Mouse (Mus musculus) ES-E14 (cell line): ENCODE data around the gene Tfpi. TPM values are rescaled to one million over a fixed set of nuclear protein-coding genes. Genes with fewer than 3 reads are reported as not detected.

Experiments
- DNase-seq: peaks from one replicate; pipeline ENCODE4 v3.0.0-alpha.2; 2013; ENCODE audit warnings: low read depth, low spot score
- H3K27ac ChIP-seq: 2 replicates; pipeline ENCODE4 v1.5.1; 2012; ENCODE audit warnings: low read depth, mild to moderate bottlenecking, low read length, moderate library complexity, mixed read lengths; ENCODE audit not compliant: poor library complexity, insufficient read depth, severe bottlenecking
- H3K36me3 ChIP-seq: 2 replicates; pipeline ENCODE4 v1.6.1; 2012; ENCODE audit warnings: mild to moderate bottlenecking, low read length, moderate library complexity, mixed read lengths; ENCODE audit not compliant: control insufficient read depth, poor library complexity, insufficient read depth, severe bottlenecking
- H3K4me1 ChIP-seq, 2 experiments: fragments of 150-350 bp in 1 of 2; sonication (generic) in 1 of 2; 2 replicates each; pipeline ENCODE4 v1.6.1; 2012; ENCODE audit warnings: low read length in 2 of 2, mild to moderate bottlenecking in 1 of 2, mixed read lengths in 1 of 2; ENCODE audit not compliant: control insufficient read depth in 2 of 2, insufficient read depth in 2 of 2, poor library complexity in 1 of 2
- H3K4me3 ChIP-seq, 2 experiments: fragments of 150-350 bp in 1 of 2; sonication (generic) in 1 of 2; 2 replicates each; pipeline ENCODE4 v1.5.1; 2012; ENCODE audit warnings: low read length in 2 of 2, low read depth in 1 of 2, mild to moderate bottlenecking in 1 of 2, mixed read lengths in 1 of 2; ENCODE audit not compliant: insufficient read depth in 1 of 2, poor library complexity in 1 of 2, severe bottlenecking in 1 of 2
- H3K9ac ChIP-seq: 2 replicates; pipeline ENCODE4 v1.6.1; 2012; ENCODE audit warnings: low read depth, mild to moderate bottlenecking, low read length, mixed read lengths; ENCODE audit not compliant: poor library complexity, insufficient read depth, severe bottlenecking
- H3K9me3 ChIP-seq: fragments of 150-350 bp; sonication (generic); 2 replicates; pipeline ENCODE4 v1.6.1; 2012; ENCODE audit warnings: low read depth, mild to moderate bottlenecking, low read length; ENCODE audit not compliant: control insufficient read depth, insufficient read depth
- CHD2 ChIP-seq: IDR thresholded peaks from 2 replicates; pipeline ENCODE4 v1.6.1; 2014; ENCODE audit warnings: mild to moderate bottlenecking, low read depth, low read length, inconsistent platforms
- HCFC1 ChIP-seq: IDR thresholded peaks from 2 replicates; pipeline ENCODE4 v1.6.1; 2012; ENCODE audit warnings: low read length, inconsistent platforms, borderline replicate concordance; ENCODE audit not compliant: insufficient read depth
- MAFK ChIP-seq: IDR thresholded peaks from 2 replicates; pipeline ENCODE4 v1.6.1; 2014; ENCODE audit warnings: mild to moderate bottlenecking, low read depth, low read length, inconsistent platforms; ENCODE audit not compliant: insufficient read depth
- ZC3H11A ChIP-seq: IDR thresholded peaks from 2 replicates; pipeline ENCODE4 v1.6.1; 2012; ENCODE audit warnings: low read depth, mild to moderate bottlenecking, inconsistent platforms, low read length, borderline replicate concordance
- ZNF384 ChIP-seq: IDR thresholded peaks from 2 replicates; pipeline ENCODE4 v1.6.1; 2012; ENCODE audit warnings: low read depth, low read length, inconsistent platforms
- in situ Hi-C, 2 experiments: fragments of 600-800 bp; cut with MboI; formaldehyde crosslinking; loops; one replicate each; pipeline ENCODE4 v1.15.1; 2025; ENCODE audit warnings: low sequenced_read_pairs in 2 of 2, inconsistent platforms in 1 of 2; ENCODE audit not compliant: unreplicated experiment in 2 of 2
- total RNA-seq: library from RNA; depleted of rRNA; stranded (reverse); fragments of 300-350 nt; gene quantifications from 2 replicates; pipeline ENCODE4 v1.2.3, GENCODE M21; 2012; rRNA removed

Tfpi gene
- total RNA-seq, 1 experiment: 80.4 TPM

- no peaks in the 10 kb centered on the region for H3K9me3 ChIP-seq
- no peaks in the 10 kb centered on the region for H3K36me3 ChIP-seq
- no peaks in the 10 kb centered on the region for H3K4me1 ChIP-seq
- H3K4me3 ChIP-seq: no peak overlapping the region
- H3K9ac ChIP-seq: no peak overlapping the region
- TF ChIP-seq CHD2 (no peak), MAFK (no peak), HCFC1 (no peak), ZC3H11A (no peak), ZNF384 (no peak)
- in situ Hi-C loops: no loop called here
- no peak for DNase-seq
- H3K27ac ChIP-seq: no peak overlapping the region
Observed at GRCm38 (mm10) chr2:84384911-84385693, 91.5 kb downstream of the Tfpi start.

- no peak for TF ChIP-seq ZC3H11A
- TF ChIP-seq MAFK: no peak
- TF ChIP-seq CHD2: no peak
- TF ChIP-seq HCFC1: no peak
- no peak for TF ChIP-seq ZNF384
Observed at GRCm38 (mm10) chr2:84383828-84384227, 92.7 kb downstream of the Tfpi start.

More at GRCm38 (mm10) chr2:84383828-84384227, 92.7 kb downstream of the Tfpi start:
- no peaks in the 10 kb centered on the region for H3K9me3 ChIP-seq
- in situ Hi-C loops: no loop called here
- no peak overlapping the region for H3K9ac ChIP-seq
- DNase-seq: no peak
- H3K4me1 ChIP-seq: no peaks in the 10 kb centered on the region
- H3K36me3 ChIP-seq: no peaks in the 10 kb centered on the region
- no peak overlapping the region for H3K27ac ChIP-seq
- no peak overlapping the region for H3K4me3 ChIP-seq

Other genes with a start within 250 kb of the Tfpi start
- gene Calcrl, start 51.4 kb downstream of the Tfpi start, total RNA-seq: 1.0 and 1.2 TPM in 2 replicates
- 48.2 and 51.5 TPM in 2 replicates for gene Ctnnd1, start 174.0 kb upstream of the Tfpi start, total RNA-seq
- gene Btbd18, start 182.3 kb upstream of the Tfpi start, total RNA-seq: 3.2 and 3.6 TPM in 2 replicates
- gene Selenoh, start 194.0 kb upstream of the Tfpi start, total RNA-seq: 546 and 589 TPM in 2 replicates
- gene Gm28635, start 201.3 kb upstream of the Tfpi start, total RNA-seq: 1.1 and 2.7 TPM in 2 replicates
- 17.1 and 31.4 TPM in 2 replicates for gene Med19, start 201.6 kb upstream of the Tfpi start, total RNA-seq
- gene Tmx2, start 202.4 kb upstream of the Tfpi start, total RNA-seq: 160 and 193 TPM in 2 replicates
- 34.8 and 39.0 TPM in 2 replicates for gene Zdhhc5, start 238.4 kb upstream of the Tfpi start, total RNA-seq